Mouse (Mus musculus) liver, embryonic 14.5 days (tissue): ENCODE results near the gene Ugt1a8.

Experiments used
- CTCF ChIP-seq: IDR thresholded peaks from 2 replicates; pipeline ENCODE4 v1.5.1; 2016; ENCODE audit warnings: antibody characterized with exemption, low read depth, control low read depth
- EP300 ChIP-seq: IDR thresholded peaks from 2 replicates; pipeline ENCODE4 v1.6.1; 2016; ENCODE audit warnings: antibody characterized with exemption, low read depth

GRCm38 (mm10) chr1:88227482-88227881 lies 139.9 kb downstream of the Ugt1a8 start:
- no peak for TF ChIP-seq CTCF
- no peak for TF ChIP-seq EP300
